Mouse (Mus musculus) E14TG2a.4 (cell line): Measurements from ENCODE around the gene Gpa33.

Source experiments
- H3K27me3 ChIP-seq: 2 replicates; pipeline ENCODE4 v1.6.1; 2014; ENCODE audit warnings: low read length, control low read depth; ENCODE audit not compliant: insufficient read depth
- H3K36me3 ChIP-seq: 2 replicates; pipeline ENCODE4 v1.6.1; 2014; ENCODE audit warnings: low read length, control low read depth; ENCODE audit not compliant: insufficient read depth
- H3K4me1 ChIP-seq: replicated peaks from 2 replicates; pipeline ENCODE4 v1.6.1; 2014; ENCODE audit warnings: low read depth, low read length, control low read depth
- H3K4me3 ChIP-seq: replicated peaks from 2 replicates; pipeline ENCODE4 v1.5.1; 2014; ENCODE audit warnings: mild to moderate bottlenecking, low read length
- H3K9me3 ChIP-seq: 2 replicates; pipeline ENCODE4 v1.6.1; 2014; ENCODE audit warnings: low read length, control low read depth
- CTCF ChIP-seq: conservative IDR thresholded peaks from 2 replicates; pipeline ENCODE4 v1.5.1; 2014; ENCODE audit warnings: low read length
- NANOG ChIP-seq: IDR thresholded peaks from 2 replicates; pipeline ENCODE4 v1.6.1; 2014; ENCODE audit warnings: borderline replicate concordance, low read length, mixed read lengths
- POU5F1 ChIP-seq: IDR thresholded peaks from 2 replicates; pipeline ENCODE4 v1.6.1; 2014; ENCODE audit warnings: low read length, borderline replicate concordance

Gene Gpa33

GRCm38 (mm10) chr1:166152034-166152433 lies 22.0 kb downstream of the Gpa33 start:
- peak overlapping the region; percentile 58 for H3K4me3 ChIP-seq
- H3K36me3 ChIP-seq = peaks cover 79% of the 10 kb centered on the region
- H3K9me3 ChIP-seq = peaks cover 18% of the 10 kb centered on the region; the same call in 1 of the 2 replicates
- no peak for TF ChIP-seq NANOG
- TF ChIP-seq CTCF = no peak
- no peak for TF ChIP-seq POU5F1
- no peaks in the 10 kb centered on the region for H3K27me3 ChIP-seq
- H3K4me1 ChIP-seq = peaks cover 92% of the 10 kb centered on the region

GRCm38 (mm10) chr1:166153351-166154120 lies 23.5 kb downstream of the Gpa33 start:
- peaks cover 14% of the 10 kb centered on the region; the same call in 1 of the 2 replicates for H3K9me3 ChIP-seq
- H3K4me1 ChIP-seq = peaks cover 94% of the 10 kb centered on the region
- H3K4me3 ChIP-seq = peak overlapping the region; percentile 58
- TF ChIP-seq NANOG (no peak), CTCF (peak; percentile 99), POU5F1 (no peak)
- no peaks in the 10 kb centered on the region for H3K27me3 ChIP-seq
- peaks cover 81% of the 10 kb centered on the region for H3K36me3 ChIP-seq

GRCm38 (mm10) chr1:166154162-166155112 lies 24.4 kb downstream of the Gpa33 start:
- TF ChIP-seq POU5F1 (no peak), CTCF (peak; percentile 78), NANOG (no peak)
- no peaks in the 10 kb centered on the region for H3K27me3 ChIP-seq
- peak overlapping the region; percentile 76 for H3K4me3 ChIP-seq
- peaks cover 81% of the 10 kb centered on the region for H3K36me3 ChIP-seq
- peaks cover 94% of the 10 kb centered on the region for H3K4me1 ChIP-seq
- peaks cover 14% of the 10 kb centered on the region for H3K9me3 ChIP-seq

GRCm38 (mm10) chr1:166155113-166155494 lies 25.1 kb downstream of the Gpa33 start:
- peaks cover 13% of the 10 kb centered on the region for H3K9me3 ChIP-seq
- peaks cover 81% of the 10 kb centered on the region for H3K36me3 ChIP-seq
- H3K27me3 ChIP-seq = no peaks in the 10 kb centered on the region
- peak overlapping the region; percentile 76 for H3K4me3 ChIP-seq
- peaks cover 93% of the 10 kb centered on the region for H3K4me1 ChIP-seq
- TF ChIP-seq NANOG (no peak), POU5F1 (no peak), CTCF (no peak)

GRCm38 (mm10) chr1:166157712-166158111 lies 27.7 kb downstream of the Gpa33 start:
- peaks cover 71% of the 10 kb centered on the region for H3K4me1 ChIP-seq
- H3K9me3 ChIP-seq = peaks cover 37% of the 10 kb centered on the region
- H3K36me3 ChIP-seq = peaks cover 81% of the 10 kb centered on the region
- peak overlapping the region; percentile 21; the same call in 1 of the 2 replicates for H3K4me3 ChIP-seq
- no peaks in the 10 kb centered on the region for H3K27me3 ChIP-seq
- TF ChIP-seq CTCF (no peak), NANOG (no peak), POU5F1 (no peak)

- TF ChIP-seq NANOG (no peak), CTCF (no peak), POU5F1 (no peak)
- H3K27me3 ChIP-seq = no peaks in the 10 kb centered on the region
- H3K4me3 ChIP-seq = no peak overlapping the region
- H3K36me3 ChIP-seq = peaks cover 85% of the 10 kb centered on the region
- peaks cover 46% of the 10 kb centered on the region for H3K9me3 ChIP-seq
- peaks cover 63% of the 10 kb centered on the region for H3K4me1 ChIP-seq
Observed at GRCm38 (mm10) chr1:166158664-166159063, 28.6 kb downstream of the Gpa33 start.

GRCm38 (mm10) chr1:166160111-166160510 lies 30.1 kb downstream of the Gpa33 start:
- Histone ChIP-seq H3K4me3 (0 out of 2 replicates have a peak overlapping the region, but pooled peaks have one; percentile 11), H3K27me3 (no peaks in the 10 kb centered on the region), H3K4me1 (peaks cover 52% of the 10 kb centered on the region), H3K36me3 (peaks cover 96% of the 10 kb centered on the region), H3K9me3 (peaks cover 61% of the 10 kb centered on the region)
- TF ChIP-seq NANOG (no peak), CTCF (no peak), POU5F1 (no peak)
